Mouse (Mus musculus): ENCODE measurements around the gene Il34.

DNA sequence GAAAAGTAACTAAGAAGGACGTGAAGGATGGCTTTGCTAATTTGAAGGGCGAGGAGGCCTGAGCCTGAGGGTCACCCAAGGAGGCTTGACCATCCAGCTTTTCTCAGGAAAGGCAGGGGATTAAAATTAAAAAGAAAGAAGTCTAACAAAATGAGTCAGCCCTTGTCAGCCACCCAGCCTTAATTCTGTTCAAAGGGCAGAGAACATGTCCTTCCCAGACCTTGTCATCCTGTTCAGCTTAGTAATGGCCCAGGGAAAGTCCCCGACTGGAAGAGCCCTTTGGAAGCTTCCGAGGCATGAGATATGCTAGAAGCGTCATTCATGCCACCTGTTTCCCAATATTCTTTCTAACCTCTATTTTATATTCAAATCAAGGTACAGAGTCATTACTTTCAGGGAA, 2.7 kb downstream of the Il34 start:
- TF ChIP-seq GATA1 (IDR thresholded peaks at IDR 0.05; ENCODE audit: low read length), result no peak
- TF ChIP-seq TAL1 (IDR thresholded peaks at IDR 0.05; ENCODE audit: low read length), result no peak

Data from erythroblast, embryonic 14.5 days (primary cell).